Mouse (Mus musculus) hindbrain, embryonic 16.5 days (tissue): ENCODE results near the gene Col18a1. TPM values are rescaled to one million over a fixed set of nuclear protein-coding genes. Genes with fewer than 3 reads are reported as not detected.

Source experiments
- ATAC-seq: fragments of 200-750 bp; cut with Nextera tagmentation; 2 replicates; pipeline ENCODE4 v1.8.0; 2017; ENCODE audit warnings: moderate TSS enrichment, moderate library complexity
- H3K27ac ChIP-seq: fragments of 300-500 bp; sonication (generic); 2 replicates; pipeline ENCODE4 v1.5.1; 2014; ENCODE audit warnings: low read depth, mild to moderate bottlenecking, control low read depth, low read length, moderate library complexity
- H3K27me3 ChIP-seq: fragments of 300-500 bp; sonication (generic); replicated peaks from 2 replicates; pipeline ENCODE4 v1.6.1; 2014; ENCODE audit warnings: low read length; ENCODE audit not compliant: control insufficient read depth, insufficient read depth
- H3K36me3 ChIP-seq: fragments of 300-500 bp; sonication (generic); 2 replicates; pipeline ENCODE4 v1.6.1; 2014; ENCODE audit warnings: mild to moderate bottlenecking, low read length, moderate library complexity, mixed read lengths; ENCODE audit not compliant: control insufficient read depth, insufficient read depth
- H3K4me1 ChIP-seq: fragments of 300-500 bp; sonication (generic); 2 replicates; pipeline ENCODE4 v1.6.1; 2014; ENCODE audit warnings: low read depth, low read length; ENCODE audit not compliant: control insufficient read depth, insufficient read depth
- H3K4me2 ChIP-seq: fragments of 300-500 bp; sonication (generic); 2 replicates; pipeline ENCODE4 v1.6.1; 2014; ENCODE audit warnings: mild to moderate bottlenecking, low read length, control low read depth, moderate library complexity
- H3K4me3 ChIP-seq: fragments of 300-500 bp; sonication (generic); 2 replicates; pipeline ENCODE4 v1.5.1; 2014; ENCODE audit warnings: mild to moderate bottlenecking, low read length, control low read depth, moderate library complexity
- H3K9ac ChIP-seq: fragments of 300-500 bp; sonication (generic); 2 replicates; pipeline ENCODE4 v1.6.1; 2014; ENCODE audit warnings: low read depth, mild to moderate bottlenecking, control low read depth, low read length, moderate library complexity
- H3K9me3 ChIP-seq: fragments of 300-500 bp; sonication (generic); 2 replicates; pipeline ENCODE4 v1.6.1; 2014; ENCODE audit warnings: mild to moderate bottlenecking, low read length, moderate library complexity; ENCODE audit not compliant: control insufficient read depth
- WGBS: fragments of 180-500 bp; shearing (Covaris S2); extraction: QIAGEN DNeasy Blood & Tissue Kit; methylation state at CpG from one replicate; pipeline ENCODE4 v1.1.7; 2014; 5-methylcytosine and 5-hydroxymethylcytosine counted together
- polyA plus RNA-seq: library from polyadenylated mRNA; unstranded; fragments of >200 nt; fragmentation: Nextera tagmentation; extraction: Ambion mirVana; gene quantifications from 2 replicates; pipeline ENCODE4 v1.2.1, GENCODE M21; 2015

Col18a1 gene
- polyA plus RNA-seq, 1 experiment from 2014 or later = 26.4 TPM

DNA sequence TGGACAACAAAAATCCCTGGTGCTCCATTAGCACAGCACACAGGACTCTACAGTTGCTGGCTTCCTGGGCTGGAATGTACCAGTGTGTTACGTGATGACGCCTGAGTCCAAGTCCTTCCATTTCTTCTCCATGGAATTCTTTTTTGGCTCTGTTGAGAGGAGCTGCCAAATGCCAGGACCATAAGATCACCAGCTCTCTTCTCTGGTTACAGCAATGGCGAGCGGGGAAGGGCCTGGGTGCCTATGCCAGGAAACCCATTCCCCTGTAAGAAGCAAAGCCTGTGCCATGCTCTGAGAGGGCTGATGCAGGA is 68.5 kb downstream of the Col18a1 start:
- Histone ChIP-seq H3K4me3 (no peak overlapping the region), H3K27ac (no peak overlapping the region), H3K9me3 (peaks cover 3% of the 10 kb centered on the region), H3K9ac (no peak overlapping the region), H3K36me3 (no peaks in the 10 kb centered on the region), H3K27me3 (no peaks in the 10 kb centered on the region; the same call in 1 of the 2 replicates), H3K4me1 (no peaks in the 10 kb centered on the region; the same call in 1 of the 2 replicates), H3K4me2 (no peak overlapping the region)
- 76% methylated on average over 4 of the region's 4 CpGs for WGBS
- no peak for ATAC-seq

- ATAC-seq = no peak
These were observed 69.1 kb downstream of the Col18a1 start for GRCm38 (mm10) chr10:77097006-77097889.

DNA sequence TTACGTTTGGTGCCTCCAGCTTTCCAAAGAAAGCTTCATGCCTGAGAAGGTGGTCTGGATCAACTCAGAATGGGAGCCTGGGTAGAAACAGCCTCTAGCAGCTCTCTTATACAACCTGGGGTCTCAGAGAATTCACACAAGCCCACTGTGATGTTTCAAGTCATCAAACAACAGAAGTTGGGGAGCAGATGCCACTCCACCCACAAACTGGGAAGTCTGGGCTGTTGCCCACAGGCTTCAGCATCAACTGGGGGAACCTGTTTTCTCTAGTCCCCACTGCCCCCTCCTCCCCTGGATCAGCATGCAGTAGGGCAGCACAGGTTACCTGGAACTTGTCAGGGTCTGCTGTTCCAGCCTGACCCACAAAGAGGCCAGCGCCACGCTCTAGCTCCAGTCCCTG is 70.7 kb downstream of the Col18a1 start:
- H3K9ac ChIP-seq = no peak overlapping the region
- H3K4me3 ChIP-seq = no peak overlapping the region
- no peaks in the 10 kb centered on the region; the same call in 1 of the 2 replicates for H3K4me1 ChIP-seq
- H3K4me2 ChIP-seq = no peak overlapping the region
- no peak for ATAC-seq
- H3K27ac ChIP-seq = no peak overlapping the region
- no peaks in the 10 kb centered on the region; the same call in 1 of the 2 replicates for H3K27me3 ChIP-seq
- WGBS = 93% methylated on average over 3 of the region's 3 CpGs
- H3K9me3 ChIP-seq = peaks cover 4% of the 10 kb centered on the region
- no peaks in the 10 kb centered on the region for H3K36me3 ChIP-seq

More at GRCm38 (mm10) chr10:77097006-77097889, 69.1 kb downstream of the Col18a1 start:
- Histone ChIP-seq H3K36me3 (no peaks in the 10 kb centered on the region), H3K9me3 (peaks cover 4% of the 10 kb centered on the region), H3K4me3 (no peak overlapping the region), H3K27me3 (no peaks in the 10 kb centered on the region; the same call in 1 of the 2 replicates), H3K4me1 (no peaks in the 10 kb centered on the region; the same call in 1 of the 2 replicates), H3K4me2 (no peak overlapping the region), H3K27ac (no peak overlapping the region), H3K9ac (no peak overlapping the region)
- 55% methylated on average over 12 of the region's 12 CpGs for WGBS

DNA sequence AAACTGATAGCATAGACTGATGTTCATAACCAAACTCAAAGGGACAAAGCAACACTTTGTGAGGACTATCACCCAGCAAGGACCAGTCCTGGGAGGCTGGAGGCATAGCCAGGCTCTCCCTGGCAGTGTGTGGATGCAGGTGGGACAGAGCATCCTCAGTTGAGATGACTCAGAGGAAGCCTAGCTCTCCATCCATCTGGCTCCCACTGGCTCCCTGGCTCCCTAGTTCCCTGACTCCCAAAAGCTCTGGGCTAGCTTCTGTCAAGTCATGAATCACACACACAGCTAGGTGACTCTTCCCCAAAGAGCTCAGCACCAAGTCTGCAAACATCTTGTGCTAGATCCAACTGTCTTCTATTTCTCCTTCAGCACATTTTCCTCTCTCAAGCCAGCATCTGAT is 72.5 kb downstream of the Col18a1 start:
- Histone ChIP-seq H3K4me2 (no peak overlapping the region), H3K27me3 (no peaks in the 10 kb centered on the region; the same call in 1 of the 2 replicates), H3K27ac (no peak overlapping the region), H3K36me3 (no peaks in the 10 kb centered on the region), H3K9me3 (peaks cover 4% of the 10 kb centered on the region), H3K9ac (no peak overlapping the region), H3K4me1 (no peaks in the 10 kb centered on the region; the same call in 1 of the 2 replicates), H3K4me3 (no peak overlapping the region)
- no peak for ATAC-seq

- Histone ChIP-seq H3K27ac (no peak overlapping the region), H3K9ac (no peak overlapping the region), H3K36me3 (no peaks in the 10 kb centered on the region), H3K4me2 (no peak overlapping the region), H3K27me3 (no peaks in the 10 kb centered on the region), H3K4me1 (no peaks in the 10 kb centered on the region; the same call in 1 of the 2 replicates), H3K4me3 (no peak overlapping the region), H3K9me3 (peaks cover 4% of the 10 kb centered on the region)
- no peak for ATAC-seq
- 83% methylated on average over 4 of the region's 4 CpGs for WGBS
These were observed 74.7 kb downstream of the Col18a1 start for GRCm38 (mm10) chr10:77091538-77092097.

GRCm38 (mm10) chr10:77090063-77090462 is 76.3 kb downstream of the Col18a1 start:
- no peaks in the 10 kb centered on the region for H3K27me3 ChIP-seq
- no peak overlapping the region for H3K4me3 ChIP-seq
- ATAC-seq = no peak
- 86% methylated on average over 5 of the region's 5 CpGs for WGBS
- no peak overlapping the region for H3K9ac ChIP-seq
- H3K4me2 ChIP-seq = no peak overlapping the region
- no peaks in the 10 kb centered on the region; the same call in 1 of the 2 replicates for H3K4me1 ChIP-seq
- H3K27ac ChIP-seq = no peak overlapping the region
- H3K9me3 ChIP-seq = peaks cover 4% of the 10 kb centered on the region
- H3K36me3 ChIP-seq = no peaks in the 10 kb centered on the region

GRCm38 (mm10) chr10:77089336-77089735 is 77.0 kb downstream of the Col18a1 start:
- 40% methylated on average over 8 of the region's 8 CpGs for WGBS
- Histone ChIP-seq H3K36me3 (no peaks in the 10 kb centered on the region), H3K27me3 (no peaks in the 10 kb centered on the region), H3K4me3 (no peak overlapping the region), H3K4me1 (no peaks in the 10 kb centered on the region; the same call in 1 of the 2 replicates), H3K9me3 (peaks cover 4% of the 10 kb centered on the region), H3K27ac (no peak overlapping the region), H3K4me2 (peak overlapping the region; percentile 22; the same call in 1 of the 2 replicates), H3K9ac (no peak overlapping the region)
- no peak for ATAC-seq

DNA sequence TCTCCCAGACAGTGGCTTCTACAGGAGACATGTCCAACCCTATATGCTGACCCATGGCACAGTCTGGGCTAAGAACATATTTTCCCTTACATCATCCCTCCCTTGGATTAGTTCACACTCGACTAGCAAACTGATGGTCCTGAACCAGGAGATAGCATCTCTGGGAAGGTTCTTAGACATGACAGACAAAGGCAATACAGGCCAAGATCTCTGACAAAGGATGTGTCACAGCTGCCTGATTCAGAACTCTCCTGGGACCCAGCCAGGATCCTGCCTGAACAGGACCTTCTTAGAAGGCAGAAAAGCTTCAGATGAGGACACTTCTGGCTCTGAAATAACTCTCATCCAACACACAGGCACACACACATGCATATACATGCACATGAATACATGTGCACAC is 81.8 kb downstream of the Col18a1 start:
- Histone ChIP-seq H3K4me1 (no peaks in the 10 kb centered on the region; the same call in 1 of the 2 replicates), H3K9ac (no peak overlapping the region), H3K4me3 (no peak overlapping the region), H3K27me3 (no peaks in the 10 kb centered on the region), H3K36me3 (no peaks in the 10 kb centered on the region), H3K4me2 (no peak overlapping the region), H3K9me3 (no peaks in the 10 kb centered on the region), H3K27ac (no peak overlapping the region)
- ATAC-seq = no peak
- WGBS = 68% methylated on average over 1 of the region's 1 CpGs

DNA sequence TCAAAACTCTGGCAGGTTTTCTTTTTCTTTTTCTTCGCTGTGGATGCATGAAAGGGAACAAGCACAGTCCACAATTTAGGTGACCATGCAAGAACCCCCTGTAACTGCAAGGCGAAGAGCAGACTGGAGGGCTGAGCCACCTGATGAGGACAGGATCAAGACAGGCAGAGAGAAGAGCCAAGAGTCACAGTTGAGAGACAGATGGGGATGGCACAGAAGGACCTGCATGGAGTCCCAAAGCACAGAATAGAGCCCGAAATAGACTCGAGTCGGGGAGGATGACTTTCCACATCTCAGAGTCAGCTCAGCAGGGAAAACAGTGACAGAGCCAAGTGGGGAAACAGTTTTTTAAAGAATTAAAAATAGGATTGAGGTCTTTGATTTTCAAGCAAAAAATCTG is 83.4 kb downstream of the Col18a1 start:
- 68% methylated on average over 5 of the region's 5 CpGs for WGBS
- Histone ChIP-seq H3K4me2 (no peak overlapping the region), H3K4me3 (no peak overlapping the region), H3K4me1 (no peaks in the 10 kb centered on the region), H3K27ac (no peak overlapping the region), H3K9me3 (no peaks in the 10 kb centered on the region), H3K27me3 (no peaks in the 10 kb centered on the region), H3K9ac (no peak overlapping the region), H3K36me3 (no peaks in the 10 kb centered on the region)
- no peak for ATAC-seq
